Mouse (Mus musculus) cerebellum, adult 2 months (tissue): ENCODE measurements around the gene Cabcoco1. TPM values are rescaled to one million over a fixed set of nuclear protein-coding genes. Genes with fewer than 3 reads are reported as not detected.

Source experiments
- DNase-seq, 2 experiments: peaks; one replicate each; pipeline ENCODE4 v3.0.0; 2021
- H3K27ac ChIP-seq: fragments of 200-500 bp; 2 replicates; pipeline ENCODE4 v1.5.1; 2012; ENCODE audit warnings: low read length, control low read depth, inconsistent platforms; ENCODE audit not compliant: insufficient read depth
- H3K27me3 ChIP-seq: fragments of 200-500 bp; 2 replicates; pipeline ENCODE4 v1.6.1; 2012; ENCODE audit warnings: inconsistent platforms, mild to moderate bottlenecking, low read length, moderate library complexity; ENCODE audit not compliant: control insufficient read depth, insufficient read depth
- H3K4me1 ChIP-seq: fragments of 200-500 bp; 2 replicates; pipeline ENCODE4 v1.6.1; 2011; ENCODE audit warnings: low read length; ENCODE audit not compliant: control insufficient read depth, insufficient read depth
- H3K4me3 ChIP-seq: fragments of 200-500 bp; replicated peaks from 2 replicates; pipeline ENCODE3; 2011; ENCODE audit warnings: mild to moderate bottlenecking, low read depth, low read length, control low read depth; ENCODE audit not compliant: insufficient read depth
- CTCF ChIP-seq: fragments of 200-500 bp; IDR thresholded peaks from 2 replicates; pipeline ENCODE4 v1.5.1; 2011; ENCODE audit warnings: low read depth, mild to moderate bottlenecking, control low read depth, low read length, moderate library complexity, borderline replicate concordance; ENCODE audit not compliant: insufficient read depth
- POLR2A ChIP-seq: fragments of 200-500 bp; IDR thresholded peaks from 2 replicates; pipeline ENCODE4 v1.6.1; 2011; ENCODE audit warnings: low read length, control low read depth, borderline replicate concordance; ENCODE audit not compliant: insufficient read depth
- WGBS: fragments of 180-500 bp; shearing (Covaris S2); methylation state at CpG from one replicate; pipeline ENCODE4 v1.1.7; 2018; 5-methylcytosine and 5-hydroxymethylcytosine counted together
- polyA plus RNA-seq: library from polyadenylated mRNA; depleted of rRNA; stranded (reverse); fragments of >200 nt; gene quantifications from 2 replicates; pipeline ENCODE4 v1.2.3, GENCODE M21; 2012; rRNA removed

The Cabcoco1 gene
- polyA plus RNA-seq, 1 experiment: 1.9 TPM

- TF ChIP-seq POLR2A: no peak
- TF ChIP-seq CTCF: no peak
- no peaks in the 10 kb centered on the region for H3K27me3 ChIP-seq
- WGBS: 82% methylated on average over 7 of the region's 7 CpGs
- H3K4me3 ChIP-seq: no peak overlapping the region
- no peak for DNase-seq
- no peaks in the 10 kb centered on the region for H3K4me1 ChIP-seq
- no peak overlapping the region for H3K27ac ChIP-seq
Observed at GRCm38 (mm10) chr10:68388138-68388537, 153.6 kb downstream of the Cabcoco1 start.

Other genes starting within 250 kb of the Cabcoco1 start
- gene Tmem26, start 181.8 kb upstream of the Cabcoco1 start, polyA plus RNA-seq: 0.14 and 0.31 TPM in 2 replicates